Mouse (Mus musculus): ENCODE data around the gene Unc45a. TPM values are rescaled to one million over a fixed set of nuclear protein-coding genes. Genes with fewer than 3 reads are reported as not detected.

The Unc45a gene
- total and polyA plus RNA-seq, 3 experiments, result 7.9 to 21.8 (median 16.8) TPM

DNA sequence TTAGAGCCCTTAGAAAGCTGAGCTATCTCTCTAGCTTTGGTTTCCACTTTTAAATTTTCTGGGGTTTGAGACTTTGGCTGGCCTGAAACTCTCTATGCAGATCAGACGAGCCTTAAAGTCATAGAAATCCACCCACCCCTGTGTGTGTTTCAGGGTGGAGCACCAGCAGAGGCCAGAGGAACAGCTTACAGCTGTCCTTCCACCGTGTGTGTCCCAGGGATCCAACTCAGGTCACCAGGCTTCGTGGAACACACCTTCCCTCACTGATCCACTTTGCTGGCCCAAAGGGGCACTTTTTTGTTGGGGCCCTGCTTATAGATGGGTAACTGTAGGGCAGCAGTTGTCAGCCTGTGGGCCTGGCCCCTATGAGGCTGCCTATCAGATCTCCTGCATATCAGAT lies 33.5 kb upstream of the Unc45a start:
- in situ Hi-C loops (cut with MboI; ENCODE audit: low pct_ligation_motif_present, low pct_unique_long_range_greater_than_20kb, low sequenced_read_pairs), result loop anchor here (10.0 kb wide), 1 partner anchor 229 kb away; no protein-coding TSS in a partner anchor
- TF ChIP-seq BHLHE40 (IDR thresholded peaks at IDR 0.05; ENCODE audit: low read depth, low read length) (no peak), USF2 (conservative IDR thresholded peaks at IDR 0.05; ENCODE audit: low read depth, low read length) (no peak), UBTF (IDR thresholded peaks at IDR 0.05; ENCODE audit: low read depth, low read length) (0 out of 2 replicates have a peak, but pooled peaks have one; percentile 8), E2F4 (IDR thresholded peaks at IDR 0.05; ENCODE audit: insufficient replicate concordance, low read depth, low read length) (no peak)
- peak overlapping the region; percentile 7; the same call in 1 of the 2 replicates for H3K4me2 ChIP-seq (ENCODE audit: insufficient read depth, low read depth, poor library complexity, severe bottlenecking)
- no peak overlapping the region for H3K9ac ChIP-seq (ENCODE audit: insufficient read depth, low read depth)
- no peaks in the 10 kb centered on the region for H3K9me3 ChIP-seq (replicated peaks; ENCODE audit: low read length)
- H3K79me2 ChIP-seq (replicated peaks; ENCODE audit: control insufficient read depth, extremely low read depth, insufficient read depth, poor library complexity, severe bottlenecking), result peaks cover 6% of the 10 kb centered on the region
- no peaks in the 10 kb centered on the region for H3K27me3 ChIP-seq (replicated peaks)
- peaks cover 21 to 70% of the 10 kb centered on the region in 2 experiments for H3K4me1 ChIP-seq (ENCODE audit: control insufficient read depth in 1 of 2, insufficient read depth in 2 of 2)
- peaks cover 10 to 25% of the 10 kb centered on the region in 2 experiments for H3K36me3 ChIP-seq (replicated peaks in 1 of 2; ENCODE audit: control insufficient read depth in 1 of 2, insufficient read depth in 1 of 2, low read length in 1 of 2)
- dilution Hi-C loops (cut with MboI; ENCODE audit: extremely low pct_ligation_motif_present, extremely low pct_unique_long_range_greater_than_20kb, low sequenced_read_pairs), result no loop called here
- no peak overlapping the region for H3K4me3 ChIP-seq (replicated peaks in 1 of 3; ENCODE audit: low read depth in 2 of 3, low read length in 2 of 3, poor library complexity in 1 of 3)
- DNase-seq (ENCODE audit: extremely low read depth), result no peak
- peak overlapping the region; percentile 73 for H3K27ac ChIP-seq (ENCODE audit: insufficient read depth, low read depth)

DNA sequence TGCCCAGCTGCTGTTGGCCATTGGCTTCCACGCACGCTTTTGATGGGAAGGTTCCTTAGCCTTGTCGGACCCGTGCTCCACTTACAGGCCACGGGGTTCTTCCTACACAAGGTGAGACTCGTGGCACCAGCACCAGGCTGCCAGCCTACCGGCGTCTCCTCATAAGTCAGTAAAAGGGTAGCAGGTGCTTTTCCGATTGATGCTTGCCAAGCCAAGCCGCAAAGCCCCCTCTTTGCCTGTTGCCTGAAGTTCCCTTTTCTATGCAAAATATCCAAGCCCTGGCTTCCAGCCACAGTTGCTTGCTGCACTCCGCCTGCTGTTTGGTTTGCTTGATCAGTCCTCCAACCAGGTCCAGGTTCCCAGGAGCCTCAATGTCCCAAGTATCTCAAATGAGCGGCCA lies 33.0 kb upstream of the Unc45a start:
- dilution Hi-C loops (cut with MboI; ENCODE audit: extremely low pct_ligation_motif_present, extremely low pct_unique_long_range_greater_than_20kb, low sequenced_read_pairs), result no loop called here
- Histone ChIP-seq H3K4me2 (ENCODE audit: insufficient read depth, low read depth, poor library complexity, severe bottlenecking) (peak overlapping the region; percentile 7), H3K9ac (ENCODE audit: insufficient read depth, low read depth) (no peak overlapping the region), H3K79me2 (replicated peaks; ENCODE audit: control insufficient read depth, extremely low read depth, insufficient read depth, poor library complexity, severe bottlenecking) (peaks cover 6% of the 10 kb centered on the region), H3K27me3 (replicated peaks) (no peaks in the 10 kb centered on the region), H3K9me3 (replicated peaks; ENCODE audit: low read length) (no peaks in the 10 kb centered on the region), H3K4me1 (ENCODE audit: control insufficient read depth in 1 of 2, insufficient read depth in 2 of 2) (peaks cover 21 to 74% of the 10 kb centered on the region in 2 experiments), H3K36me3 (replicated peaks in 1 of 2; ENCODE audit: control insufficient read depth in 1 of 2, insufficient read depth in 1 of 2, low read length in 1 of 2) (peaks cover 7 to 23% of the 10 kb centered on the region in 2 experiments), H3K27ac (ENCODE audit: insufficient read depth, low read depth) (peak overlapping the region; percentile 73), H3K4me3 (replicated peaks in 1 of 3; ENCODE audit: low read depth in 2 of 3, low read length in 2 of 3, poor library complexity in 1 of 3) (no peak overlapping the region)
- peak; percentile 63 for DNase-seq (ENCODE audit: extremely low read depth)
- in situ Hi-C loops (cut with MboI; ENCODE audit: low pct_ligation_motif_present, low pct_unique_long_range_greater_than_20kb, low sequenced_read_pairs), result loop anchor here (10.0 kb wide), 1 partner anchor 229 kb away; no protein-coding TSS in a partner anchor
- TF ChIP-seq JUND (conservative IDR thresholded peaks at IDR 0.05; ENCODE audit: low read depth, low read length) (no peak), ZNF384 (IDR thresholded peaks at IDR 0.05; ENCODE audit: low read depth, low read length) (no peak), MAZ (IDR thresholded peaks at IDR 0.05; ENCODE audit: low read depth, low read length) (0 out of 2 replicates have a peak, but pooled peaks have one; percentile 27), ELF1 (IDR thresholded peaks at IDR 0.05; ENCODE audit: low read depth, low read length) (no peak), MYC (IDR thresholded peaks at IDR 0.05; ENCODE audit: low read depth, low read length) (no peak), E2F4 (IDR thresholded peaks at IDR 0.05; ENCODE audit: insufficient replicate concordance, low read depth, low read length) (no peak), KAT2A (IDR thresholded peaks at IDR 0.05; ENCODE audit: insufficient replicate concordance, low read length) (no peak), ZC3H11A (IDR thresholded peaks at IDR 0.05; ENCODE audit: low read depth, low read length) (no peak), CHD2 (IDR thresholded peaks at IDR 0.05; ENCODE audit: low read length) (0 out of 2 replicates have a peak, but pooled peaks have one; percentile 32), POLR2A (IDR thresholded peaks at IDR 0.05; ENCODE audit: low read depth, low read length) (peak; percentile 39; the same call in 1 of the 2 replicates), SMC3 (IDR thresholded peaks at IDR 0.05; ENCODE audit: low read depth, low read length) (no peak), ETS1 (conservative IDR thresholded peaks at IDR 0.05; ENCODE audit: low read depth, low read length) (peak; percentile 13; the same call in 1 of the 2 replicates), POLR2AphosphoS2 (IDR thresholded peaks at IDR 0.05; ENCODE audit: low read depth, low read length) (no peak), CTCF (conservative IDR thresholded peaks at IDR 0.05 in 1 of 2, IDR thresholded peaks at IDR 0.05 in 1 of 2; ENCODE audit: low read depth in 2 of 2, low read length in 2 of 2) (no peak), ZMIZ1 (IDR thresholded peaks at IDR 0.05; ENCODE audit: low read depth, low read length) (no peak), BHLHE40 (IDR thresholded peaks at IDR 0.05; ENCODE audit: low read depth, low read length) (no peak), USF2 (conservative IDR thresholded peaks at IDR 0.05; ENCODE audit: low read depth, low read length) (no peak), HCFC1 (IDR thresholded peaks at IDR 0.05; ENCODE audit: low read depth, low read length) (no peak), MEF2A (IDR thresholded peaks at IDR 0.05; ENCODE audit: borderline replicate concordance, low read depth, low read length) (no peak), NRF1 (IDR thresholded peaks at IDR 0.05; ENCODE audit: low read depth, low read length) (no peak), JUN (IDR thresholded peaks at IDR 0.05; ENCODE audit: insufficient read depth, low read depth, low read length) (no peak), SIN3A (IDR thresholded peaks at IDR 0.05; ENCODE audit: low read length) (0 out of 2 replicates have a peak, but pooled peaks have one; percentile 11), MAFK (IDR thresholded peaks at IDR 0.05; ENCODE audit: insufficient replicate concordance, low read length) (no peak), TBP (conservative IDR thresholded peaks at IDR 0.05; ENCODE audit: low read depth, low read length) (0 out of 2 replicates have a peak, but pooled peaks have one; percentile 45), ZKSCAN1 (IDR thresholded peaks at IDR 0.05; ENCODE audit: borderline replicate concordance, low read depth, low read length) (no peak), PAX5 (IDR thresholded peaks at IDR 0.05; ENCODE audit: low read length) (no peak), NELFE (IDR thresholded peaks at IDR 0.05; ENCODE audit: low read depth, low read length) (no peak), EP300 (IDR thresholded peaks at IDR 0.05; ENCODE audit: low read length) (0 out of 2 replicates have a peak, but pooled peaks have one; percentile 25), TCF12 (IDR thresholded peaks at IDR 0.05; ENCODE audit: low read depth, low read length) (peak; percentile 78), RAD21 (IDR thresholded peaks at IDR 0.05; ENCODE audit: low read depth, low read length) (no peak), MXI1 (IDR thresholded peaks at IDR 0.05; ENCODE audit: low read depth, low read length) (peak; percentile 63; the same call in 1 of the 2 replicates)
